Mouse (Mus musculus): ENCODE measurements at regions not wholly inside any gene's neighbourhood (a gene's known extent, or its start where the extent isn't known, plus 50 kb on each side); places are given as distances from the start of the nearest gene placed in this dataset.

DNA sequence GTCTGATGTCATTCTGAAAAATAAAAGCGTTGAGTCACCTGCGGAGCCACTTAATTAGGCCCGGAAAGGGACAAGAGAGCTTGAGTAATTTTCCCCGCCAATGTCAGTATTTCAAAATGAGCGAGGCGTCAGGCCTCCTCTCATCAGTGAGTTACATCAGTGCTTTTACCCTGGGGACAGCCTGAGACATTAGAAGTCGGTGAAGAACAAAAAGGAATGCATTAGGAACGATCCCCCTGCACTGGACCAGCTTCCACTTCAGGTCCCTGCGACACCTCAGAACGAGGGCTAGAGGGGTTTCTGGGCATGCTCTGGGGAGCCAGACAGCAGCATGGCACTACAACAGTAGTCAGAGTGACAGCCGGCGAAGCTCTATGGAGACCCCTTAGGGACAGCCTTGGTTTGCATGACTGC is 162.3 kb downstream of the Bcl2l11 start:
- TF ChIP-seq CTCF (conservative IDR thresholded peaks at IDR 0.05; ENCODE audit: low read length): no peak
- no peak for TF ChIP-seq NANOG (IDR thresholded peaks at IDR 0.05; ENCODE audit: borderline replicate concordance, low read length)
- TF ChIP-seq POU5F1 (IDR thresholded peaks at IDR 0.05; ENCODE audit: borderline replicate concordance, low read length): no peak

Measured in E14TG2a.4 (cell line).